Mouse (Mus musculus) heart, adult 18-20 months (tissue): Measurements from ENCODE around the gene Gm12695. TPM values are rescaled to one million over a fixed set of nuclear protein-coding genes. Genes with fewer than 3 reads are reported as not detected.

Source experiments
- DNase-seq, 2 experiments: peaks; one replicate each; pipeline ENCODE4 v3.0.0; 2021 to 2022; ENCODE audit warnings: mixed read lengths in 1 of 2
- total RNA-seq, 2 experiments: library from RNA; stranded (reverse); gene quantifications; 2 replicates each; pipeline ENCODE4 v1.2.3; 2021

Gm12695 gene
- total RNA-seq, 2 experiments from 2014 or later = not detected

DNA sequence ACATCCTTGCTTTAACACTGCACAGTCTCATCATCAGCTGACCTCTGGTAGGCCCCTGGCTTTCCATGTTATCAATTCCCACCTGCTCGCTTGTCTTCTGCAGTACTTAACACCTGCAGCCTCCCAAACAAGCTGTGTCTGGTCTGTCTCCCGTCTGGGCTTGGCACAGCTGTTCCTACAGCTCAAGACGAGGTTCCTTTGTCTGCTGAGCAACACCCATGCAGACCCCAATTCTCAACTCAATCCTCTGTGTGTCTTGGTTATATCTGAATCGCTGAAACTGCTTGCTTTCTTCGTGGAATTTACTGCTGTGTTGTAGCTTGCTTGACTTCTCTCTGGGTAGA lies 86.8 kb downstream of the Gm12695 start:
- DNase-seq = no peak

DNA sequence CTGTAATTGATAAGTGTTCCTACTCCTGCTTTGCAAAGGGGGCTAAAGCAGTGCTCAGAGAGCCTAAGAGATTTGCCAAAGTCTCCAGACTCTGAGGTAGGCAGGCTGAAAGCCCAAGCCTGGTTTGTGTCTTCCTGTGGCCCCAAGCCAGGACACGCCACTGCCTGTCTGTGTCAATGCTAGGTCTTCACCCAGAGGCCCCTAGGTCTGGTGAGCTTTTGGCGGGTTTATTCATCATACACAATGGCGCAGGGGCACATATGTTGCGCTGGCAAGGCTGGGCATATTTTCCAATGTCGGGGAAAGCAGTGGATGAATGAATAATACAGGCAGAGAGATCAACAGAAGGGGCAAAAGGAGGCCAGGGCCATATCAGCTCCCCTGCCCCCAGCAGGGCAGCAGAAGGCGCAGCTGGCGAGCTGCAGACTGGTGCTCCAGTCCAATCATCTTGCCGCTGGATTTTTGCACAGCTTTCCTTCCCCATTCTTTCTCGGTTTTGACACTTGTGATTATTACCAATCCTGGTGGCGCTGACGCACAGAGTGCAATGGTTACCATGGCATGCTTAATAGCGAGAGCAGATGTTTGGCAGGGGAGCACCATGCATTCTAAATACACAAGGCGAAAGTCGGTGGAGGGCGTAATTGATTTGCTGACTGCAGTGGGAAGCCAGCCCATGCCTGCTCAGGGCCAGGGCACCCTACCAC lies 87.3 kb downstream of the Gm12695 start:
- no peak for DNase-seq

DNA sequence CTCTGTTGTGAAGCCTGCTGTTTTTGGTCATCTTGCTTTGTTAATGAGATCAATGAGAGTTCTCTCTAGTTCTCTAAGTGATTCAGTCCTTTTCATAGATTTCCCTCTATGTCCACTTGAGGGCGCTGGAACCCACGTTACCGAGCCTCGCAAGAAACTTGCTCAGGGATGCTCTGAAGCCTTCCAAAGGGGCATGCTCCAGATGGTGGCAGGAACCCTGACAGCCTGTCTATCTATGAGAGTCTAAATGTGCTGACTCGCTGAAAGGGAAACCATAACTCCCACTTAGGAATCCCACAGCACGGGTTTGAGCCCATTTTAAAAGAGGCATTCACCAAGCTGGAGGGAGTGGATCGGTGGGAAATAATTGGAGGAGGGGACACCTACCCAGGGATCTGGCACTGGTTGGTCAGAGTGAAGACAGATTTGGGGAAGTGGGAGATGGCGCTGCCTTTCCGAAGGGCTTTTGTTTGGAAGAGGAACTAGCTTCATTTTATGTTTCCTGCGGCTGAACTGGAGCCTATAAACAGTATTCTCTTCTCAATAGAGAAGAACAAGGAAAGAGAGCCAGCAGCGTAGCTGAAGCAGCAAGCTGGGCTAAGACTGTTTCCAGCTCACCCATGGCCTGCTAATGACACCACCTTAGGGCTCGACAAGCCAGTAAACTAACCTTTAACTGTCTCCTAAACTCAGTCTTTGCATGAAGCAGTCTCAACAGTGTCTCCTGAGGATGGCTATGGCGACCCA lies 88.2 kb downstream of the Gm12695 start:
- DNase-seq = peak; percentile 4 to 23

DNA sequence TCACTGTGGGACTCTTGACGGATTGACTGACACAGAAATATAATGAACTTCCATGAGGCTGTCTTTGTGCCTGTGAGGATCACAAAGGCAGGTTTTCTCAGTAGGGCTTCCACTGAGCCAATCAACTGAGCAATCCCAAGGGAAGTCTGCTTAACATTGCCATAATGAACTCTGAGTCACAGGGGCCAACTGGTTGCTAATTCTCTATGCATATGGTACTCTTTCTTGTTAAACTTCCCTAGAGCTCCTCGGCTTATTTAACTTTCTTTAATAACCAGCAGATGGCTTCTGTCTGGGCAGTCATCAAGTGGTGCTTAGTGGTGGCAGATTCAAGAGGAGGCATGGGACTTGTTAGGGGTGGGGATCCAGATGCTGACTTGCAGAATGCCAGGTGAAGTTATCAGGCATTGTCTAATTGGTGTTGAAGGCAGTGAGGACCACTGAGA lies 97.6 kb downstream of the Gm12695 start:
- no peak for DNase-seq

DNA sequence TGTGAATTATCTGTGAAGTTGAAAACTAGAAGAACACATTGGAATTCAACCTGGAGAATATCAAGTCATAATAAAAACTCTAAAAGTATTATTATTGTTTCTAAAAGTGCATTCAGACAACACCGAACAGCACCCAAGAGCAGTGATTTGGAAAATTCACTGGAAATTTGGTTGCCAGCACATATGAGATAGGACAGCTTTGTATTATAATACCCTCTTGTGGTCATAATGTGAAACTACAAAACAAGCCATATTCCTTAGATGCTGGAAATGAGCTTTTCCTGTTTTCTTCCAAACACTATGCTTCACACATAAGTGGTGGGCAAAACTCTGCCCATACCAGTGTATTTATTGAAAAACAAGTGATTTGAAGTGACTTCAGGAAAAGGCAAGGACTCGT lies 101.5 kb downstream of the Gm12695 start:
- DNase-seq = peak in 1 of 2 experiments; percentile 26

DNA sequence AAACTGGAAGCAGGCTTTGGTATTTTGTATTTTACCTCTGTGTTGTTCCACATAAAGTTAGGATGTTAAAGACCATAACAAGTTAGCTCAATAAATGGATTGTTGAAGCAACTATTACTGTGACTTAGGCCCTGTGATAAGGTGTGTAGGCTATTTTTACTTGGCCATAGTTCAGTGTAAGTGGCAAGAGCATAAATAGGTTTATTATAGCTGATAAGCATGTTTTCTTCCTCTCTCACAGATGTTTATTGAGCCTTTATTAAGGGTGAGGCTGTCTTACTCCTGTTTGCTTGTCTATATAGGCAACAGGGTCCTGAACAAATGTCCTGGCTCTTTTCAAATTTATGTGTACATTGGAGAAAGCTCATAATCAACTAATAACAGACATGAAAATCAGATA lies 104.0 kb downstream of the Gm12695 start:
- no peak for DNase-seq

DNA sequence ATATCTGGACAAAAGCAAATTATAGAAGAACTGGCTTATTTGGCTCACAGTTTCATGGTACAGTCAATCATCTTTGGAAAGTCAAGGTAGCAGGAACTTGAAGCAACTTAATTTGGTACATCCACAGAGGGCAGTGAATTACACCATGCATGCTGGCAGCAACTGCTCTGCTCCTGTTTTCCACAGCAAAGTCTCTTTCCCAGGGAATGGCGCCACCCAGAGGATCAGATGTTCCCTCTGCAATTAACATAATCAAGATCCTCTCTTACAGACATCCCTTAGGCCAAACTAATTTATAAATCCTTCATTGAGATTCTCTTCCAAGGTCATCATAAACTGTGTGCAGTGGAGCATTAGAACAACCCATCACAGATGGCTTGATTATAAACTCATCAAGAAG lies 104.8 kb downstream of the Gm12695 start:
- peak; percentile 3 to 43 for DNase-seq

Other genes starting within 250 kb of the Gm12695 start
- 1 to 10 TPM; 3.2 to 3.4 TPM for gene Cyp2j6, start 231.5 kb downstream of the Gm12695 start, total RNA-seq
- 1 to 10 TPM; 1.3 to 1.6 TPM for gene Cyp2j9, start 193.6 kb downstream of the Gm12695 start, total RNA-seq
- gene Cyp2j5, start 121.0 kb downstream of the Gm12695 start, total RNA-seq = not detected